Mouse (Mus musculus) left cerebral cortex, adult 9 months (tissue): ENCODE results near the gene Jade1.
A peak's percentile ranks its signal among the peaks of the same experiment; 100 is the strongest.

Source experiments
- DNase-seq, 2 experiments: peaks; one replicate each; pipeline ENCODE4 v3.0.0; 2022; ENCODE audit warnings: low spot score in 2 of 2

Gene Jade1

DNA sequence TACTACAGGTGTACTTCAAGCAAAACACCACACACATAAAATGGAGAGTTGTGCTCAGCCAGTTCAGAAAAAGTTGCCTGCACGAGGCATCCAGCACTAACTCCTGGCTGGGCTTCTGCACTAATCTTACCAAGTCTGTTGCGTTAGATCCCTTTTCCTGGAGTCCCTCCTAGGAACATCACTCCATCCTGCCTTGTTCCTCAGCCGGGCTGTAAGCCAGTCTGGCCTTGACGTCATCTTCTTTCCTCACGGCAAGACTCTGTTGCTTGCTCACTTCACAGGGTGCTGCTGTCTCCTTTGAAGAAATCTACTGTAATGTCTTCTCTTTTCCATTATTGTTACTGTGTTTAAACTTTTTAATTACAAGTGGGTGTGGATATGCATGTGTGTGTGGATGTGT is 20.4 kb downstream of the Jade1 start:
- DNase-seq: no peak

GRCm38 (mm10) chr3:41577240-41577639 is 21.7 kb downstream of the Jade1 start:
- no peak for DNase-seq

GRCm38 (mm10) chr3:41579873-41580272 is 24.3 kb downstream of the Jade1 start:
- DNase-seq: no peak

GRCm38 (mm10) chr3:41580401-41581323 is 25.1 kb downstream of the Jade1 start:
- no peak for DNase-seq

DNA sequence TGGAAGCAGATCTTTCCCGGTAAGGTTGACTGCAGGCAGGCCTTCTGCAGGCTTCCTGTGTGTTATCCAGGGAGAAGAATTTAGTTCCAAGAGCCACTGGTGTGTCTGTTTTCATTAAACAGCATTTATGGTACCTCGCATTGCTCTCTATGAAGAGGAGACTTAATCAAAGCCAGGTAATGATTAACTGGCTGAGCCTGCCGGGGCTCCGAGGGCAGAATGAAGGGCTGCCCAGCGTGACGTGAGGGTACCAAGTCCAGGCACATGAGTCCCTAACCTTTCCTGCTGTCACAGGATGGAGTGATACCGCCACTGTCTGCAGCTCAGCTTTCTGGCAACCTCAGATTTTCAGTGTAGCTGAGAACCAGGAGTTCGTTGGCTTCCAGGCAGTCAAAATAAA is 25.9 kb downstream of the Jade1 start:
- no peak for DNase-seq

DNA sequence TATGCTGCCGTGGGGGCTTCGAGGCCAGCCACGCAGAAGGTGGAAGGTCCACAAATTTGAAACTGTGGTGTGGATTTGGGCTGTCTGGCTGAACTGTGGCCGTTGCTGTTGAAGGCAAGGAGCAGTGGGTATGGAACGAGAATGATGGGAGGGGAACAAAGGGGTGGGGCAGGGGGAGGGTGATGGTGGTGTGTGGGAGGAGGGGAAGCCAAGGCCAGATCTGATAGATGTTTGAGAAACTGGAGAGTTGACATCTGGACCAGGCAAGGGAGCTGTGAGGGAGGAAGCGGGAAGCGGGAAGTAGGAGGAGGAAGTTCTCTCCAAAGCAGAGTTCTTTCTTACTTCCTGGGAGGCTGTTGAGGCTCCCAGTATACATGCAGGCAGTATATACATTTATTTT is 26.7 kb downstream of the Jade1 start:
- DNase-seq: no peak

DNA sequence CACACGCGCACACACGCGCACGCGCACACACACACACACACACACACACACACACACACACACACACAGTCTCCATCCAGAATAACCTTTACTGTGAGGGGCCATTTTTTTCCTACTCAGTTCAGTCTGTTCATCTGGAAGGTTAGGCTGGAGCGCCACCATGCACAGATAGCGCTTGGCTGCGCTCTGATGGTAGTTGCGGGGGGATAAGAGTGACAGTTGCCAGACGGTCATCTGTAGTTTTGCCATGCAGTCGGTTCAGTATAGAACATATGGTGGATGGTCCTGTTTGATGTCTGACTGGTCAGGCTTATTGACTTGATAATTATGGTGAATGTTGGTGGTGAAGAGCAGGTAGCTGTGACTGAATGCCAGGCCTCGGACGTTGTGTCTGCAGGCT is 27.6 kb downstream of the Jade1 start:
- no peak for DNase-seq

DNA sequence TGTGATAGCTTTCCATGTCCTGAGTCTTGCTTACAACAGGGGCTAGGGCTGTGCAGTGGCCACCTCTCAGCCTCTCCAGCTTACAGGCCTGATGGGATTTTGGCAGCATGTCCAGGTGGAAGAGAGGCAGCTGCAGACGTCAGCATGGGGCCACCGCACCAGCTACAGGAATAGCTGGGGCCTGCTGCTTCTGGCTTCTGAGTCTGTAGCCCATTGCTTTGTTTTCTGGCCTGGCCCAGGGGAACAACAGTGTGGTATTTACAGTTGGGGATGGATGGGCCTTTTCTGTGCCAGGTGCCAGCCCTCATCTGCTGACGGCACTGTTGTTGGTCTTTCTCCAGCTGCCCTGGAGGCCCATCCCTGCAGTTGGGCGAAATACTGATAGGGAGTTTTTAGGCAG is 28.1 kb downstream of the Jade1 start:
- DNase-seq: no peak

GRCm38 (mm10) chr3:41585548-41585947 is 30.0 kb downstream of the Jade1 start:
- no peak for DNase-seq

GRCm38 (mm10) chr3:41586330-41586729 is 30.8 kb downstream of the Jade1 start:
- DNase-seq: no peak

DNA sequence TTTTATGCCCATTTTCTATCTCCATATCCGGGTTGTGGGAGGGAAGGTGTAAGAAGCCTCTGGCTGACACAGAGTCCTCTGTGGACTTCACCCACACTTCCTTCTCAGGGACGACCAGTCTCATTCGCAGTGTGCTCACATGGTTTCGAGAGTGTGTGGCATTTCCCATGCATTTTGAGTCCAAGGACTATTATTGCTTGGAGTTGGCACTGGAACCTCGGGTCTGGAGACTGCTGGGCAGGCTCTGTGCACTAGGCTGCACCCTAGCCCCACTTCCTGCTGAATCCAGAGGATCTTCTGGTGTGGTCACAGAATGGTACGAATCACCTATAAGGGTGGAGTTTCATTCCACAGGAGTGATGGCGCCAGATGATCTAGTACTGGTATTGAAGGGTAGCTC is 31.4 kb downstream of the Jade1 start:
- no peak for DNase-seq

DNA sequence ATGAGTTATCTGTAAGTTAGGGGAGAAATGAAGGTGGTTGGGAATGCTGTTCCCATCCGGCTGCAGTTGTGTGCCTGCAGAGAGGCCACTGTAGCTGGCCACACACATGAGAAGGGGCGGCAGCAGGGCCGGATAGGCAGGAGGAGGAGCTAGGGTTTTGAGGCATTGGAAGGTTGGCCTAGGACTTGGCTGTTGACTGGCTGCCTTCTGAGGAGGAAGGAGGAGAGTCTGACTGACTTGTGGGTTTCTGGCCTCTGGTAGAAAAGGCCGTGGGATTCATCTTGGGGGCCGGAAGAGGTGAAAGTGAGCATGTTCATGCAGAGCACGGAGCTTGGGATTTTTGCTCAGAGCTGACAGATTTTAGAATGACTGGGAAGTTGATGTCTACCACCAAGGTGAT is 32.1 kb downstream of the Jade1 start:
- no peak for DNase-seq

DNA sequence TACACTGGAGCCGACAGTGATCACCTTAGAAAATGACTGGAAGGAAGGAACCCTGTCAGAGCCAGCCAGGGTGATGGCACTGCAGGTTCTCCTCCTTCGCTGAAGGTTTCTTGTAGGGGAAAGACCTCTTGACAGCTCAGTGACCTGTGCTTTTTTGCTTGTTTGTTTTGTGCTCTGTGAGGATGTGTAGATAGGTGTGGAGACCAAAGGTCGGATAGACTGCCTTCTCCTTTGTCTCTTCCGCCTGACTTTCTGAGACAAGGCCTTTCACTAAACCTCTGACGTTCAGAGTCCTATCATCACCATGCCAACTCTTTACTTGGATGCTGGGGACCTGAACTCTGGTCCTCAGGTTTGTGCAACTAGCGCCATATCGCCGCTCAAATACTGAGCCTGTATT is 33.0 kb downstream of the Jade1 start:
- DNase-seq: no peak

DNA sequence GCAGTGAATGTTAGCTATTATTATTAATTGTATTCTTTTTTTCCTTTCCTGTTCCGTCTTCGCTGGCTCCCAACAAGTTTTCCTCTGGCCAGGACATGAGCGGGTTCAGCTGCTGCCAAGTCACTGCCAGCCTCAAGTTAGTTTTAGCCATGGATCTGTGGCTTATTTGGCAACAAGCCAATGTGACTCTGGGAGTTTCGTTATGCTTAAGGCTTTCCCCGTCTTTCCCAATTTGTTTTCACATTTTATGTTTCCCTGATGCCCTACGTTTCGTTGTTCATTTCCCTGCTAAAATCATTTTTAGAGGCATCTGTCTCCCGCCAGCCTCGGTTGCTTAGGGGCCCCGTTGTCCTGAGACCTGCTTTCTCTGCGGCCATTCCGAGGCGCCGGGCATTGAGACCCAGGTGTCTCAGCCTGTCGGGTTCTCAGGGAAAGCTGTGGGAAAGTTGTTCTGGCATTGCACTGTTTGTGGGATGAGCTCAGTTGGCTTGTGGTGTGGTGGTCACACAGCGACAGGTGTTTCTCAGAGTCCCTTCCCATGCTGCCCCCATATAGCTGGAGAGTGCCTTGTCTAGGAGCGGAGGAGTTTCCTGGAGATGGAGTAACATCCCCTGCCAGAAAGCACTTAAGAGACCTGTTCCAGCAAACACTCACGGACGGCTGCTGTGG is 33.8 kb downstream of the Jade1 start:
- no peak for DNase-seq

GRCm38 (mm10) chr3:41589988-41590387 is 34.5 kb downstream of the Jade1 start:
- no peak for DNase-seq

DNA sequence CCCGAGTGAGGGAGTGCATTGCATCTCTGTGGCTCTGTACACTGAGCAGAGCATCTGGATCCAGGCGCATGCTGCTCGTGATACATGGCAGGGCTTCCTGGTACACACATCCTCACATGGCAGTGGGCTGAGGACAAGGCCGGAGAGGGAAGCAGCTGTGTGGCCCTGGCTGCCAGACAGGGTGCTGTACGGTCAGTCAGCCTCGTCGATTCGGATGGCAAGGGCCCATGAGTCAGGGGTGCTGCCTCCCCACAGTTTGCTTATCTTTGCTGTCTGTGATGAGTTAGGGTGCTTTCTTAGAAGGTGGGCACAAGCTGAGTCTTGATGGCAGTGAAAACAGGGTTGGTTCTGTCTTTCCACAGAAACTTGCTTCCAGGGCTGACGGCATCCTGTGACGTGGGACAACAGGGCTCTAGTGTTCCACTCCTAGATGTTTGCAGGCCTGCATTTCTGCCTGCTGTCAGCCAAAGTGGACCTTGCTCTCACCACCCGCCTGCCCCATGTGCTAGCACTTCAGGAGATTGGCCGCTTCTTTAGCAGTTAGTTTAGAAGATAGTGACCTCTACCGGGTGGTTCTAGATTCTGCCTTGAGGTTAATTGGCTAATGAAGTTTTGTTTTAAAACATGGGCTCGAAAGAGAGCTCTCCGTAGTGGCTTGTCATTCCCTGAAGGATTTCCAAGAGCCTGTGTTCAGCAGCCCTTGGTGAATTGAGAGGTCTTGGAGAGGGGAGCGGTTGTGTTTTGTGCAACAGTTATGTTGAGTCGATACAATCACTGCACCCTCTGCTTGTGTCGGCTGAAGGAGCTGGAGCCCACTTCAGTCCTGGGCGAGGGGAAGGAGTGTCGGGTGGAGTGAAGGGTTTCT is 35.4 kb downstream of the Jade1 start:
- no peak for DNase-seq

DNA sequence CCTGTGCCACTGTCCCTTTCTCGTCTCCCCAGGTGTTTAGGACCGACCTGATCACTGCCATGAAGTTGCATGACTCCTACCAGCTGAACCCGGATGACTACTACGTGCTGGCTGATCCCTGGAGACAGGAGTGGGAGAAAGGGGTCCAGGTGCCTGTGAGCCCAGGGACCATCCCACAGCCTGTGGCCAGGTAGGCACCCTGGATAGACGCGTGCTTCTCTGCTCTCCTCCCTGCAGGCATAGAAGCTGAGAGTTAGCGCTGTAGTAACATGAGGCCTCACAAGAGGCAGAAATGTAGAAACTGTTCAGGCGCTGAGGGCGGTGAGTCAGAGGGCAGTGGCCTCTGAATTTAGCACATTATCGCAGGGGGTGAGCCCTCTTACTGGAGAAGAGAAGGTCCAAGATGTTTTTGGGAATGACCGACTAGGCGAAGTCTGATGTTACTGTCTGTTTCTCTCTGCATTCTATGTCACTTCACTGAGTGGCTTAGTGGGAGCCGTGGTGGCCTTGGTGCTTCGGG is 36.2 kb downstream of the Jade1 start:
- DNase-seq: no peak

- DNase-seq: peak in 1 of 2 experiments; percentile 53
These were observed 37.3 kb downstream of the Jade1 start for GRCm38 (mm10) chr3:41592805-41593204.

DNA sequence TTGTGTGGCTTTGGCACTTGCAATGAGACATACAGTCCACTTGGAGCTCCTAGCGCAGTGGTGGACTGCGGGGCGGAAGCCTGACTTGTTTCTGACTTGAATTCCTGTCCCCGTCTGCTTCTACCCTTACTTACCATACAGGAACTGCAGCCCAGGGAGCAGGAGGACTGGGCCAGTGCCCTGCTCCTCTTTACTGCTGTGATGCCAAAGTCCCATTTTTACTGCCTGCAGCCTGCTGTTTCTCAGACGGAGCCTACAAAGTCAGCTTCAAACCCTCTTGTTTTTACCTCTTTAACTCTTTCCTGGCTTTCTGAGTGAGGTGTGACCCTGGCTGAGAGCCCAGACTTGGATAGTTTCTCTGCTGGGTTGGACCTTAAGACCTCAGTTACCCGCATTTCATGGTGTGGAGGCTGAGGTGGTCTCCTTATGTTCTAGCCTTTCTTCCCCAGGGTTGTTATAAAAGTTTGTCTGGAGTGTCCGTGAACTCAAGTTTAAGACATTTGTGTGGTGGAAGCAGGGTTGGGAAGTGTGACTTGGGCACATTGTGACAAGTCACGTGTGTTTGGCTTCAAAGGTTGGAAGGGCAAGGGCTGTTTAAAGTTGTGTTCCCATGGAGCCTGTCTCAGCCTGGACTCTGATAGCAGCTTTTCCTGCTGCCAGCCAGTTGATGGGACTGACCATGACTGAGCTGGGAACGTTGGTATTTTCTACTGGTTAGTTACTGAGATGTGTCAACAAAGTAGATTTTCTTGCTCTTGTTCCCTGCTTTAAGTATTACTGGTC is 38.8 kb downstream of the Jade1 start:
- no peak for DNase-seq

- no peak for DNase-seq
These were observed 39.5 kb downstream of the Jade1 start for GRCm38 (mm10) chr3:41595010-41595409.

GRCm38 (mm10) chr3:41597036-41597435 is 41.5 kb downstream of the Jade1 start:
- DNase-seq: no peak
